ENCODE assay signal across 10 mouse cellular contexts in the genomic region with DNA sequence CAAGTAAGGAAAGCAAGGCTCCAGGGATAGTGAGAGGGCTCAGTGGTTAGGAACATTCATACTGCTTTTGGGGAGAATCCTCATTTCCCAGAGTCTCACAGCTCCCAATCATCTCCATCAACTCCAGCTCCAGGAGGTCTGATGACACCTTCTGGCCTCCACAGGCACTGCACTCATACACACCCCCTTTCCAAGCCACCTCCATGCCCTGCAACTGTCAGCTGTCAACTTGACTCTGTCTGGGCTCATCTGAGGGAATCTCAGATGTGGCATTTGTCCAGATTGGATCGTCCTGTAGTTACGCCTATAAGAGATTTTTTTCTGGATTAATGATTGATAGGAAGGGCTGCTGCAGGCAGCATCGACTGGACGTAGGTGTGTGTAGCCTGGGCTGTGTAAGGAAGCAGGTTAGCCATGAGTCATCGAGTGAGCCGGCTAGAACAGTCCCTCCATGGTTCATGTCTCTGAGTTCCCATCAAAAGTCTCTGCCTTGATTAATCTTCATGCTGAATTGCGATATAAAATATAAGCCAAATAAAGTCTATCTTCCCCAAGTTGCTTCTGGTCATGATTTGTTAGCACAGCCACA. TPM values are rescaled to one million over a fixed set of nuclear protein-coding genes. Genes with fewer than 3 reads are reported as not detected.
DNase-seq lines count a peak whose midpoint lies in the region; ATAC-seq and TF ChIP-seq lines count a peak whose summit lies in the region.
"Had no signal": no experiment of that assay in that cellular context is flagged by ENCODE, and none has a peak within 500 bp of the region (broad histone marks: within the 10 kb centered on the region; RNA-seq: fewer than 3 reads in every experiment).

No protein-coding gene starts in this region.

- no peaks in the 10 kb centered on the region for H3K36me3 ChIP-seq in ES-Bruce4 (ENCODE audit: control insufficient read depth, insufficient read depth, low read length, poor library complexity, severe bottlenecking)
- H3K36me3 ChIP-seq in kidney, postnatal 0 days (ENCODE audit: insufficient read depth, low read length): no peaks in the 10 kb centered on the region
- H3K36me3 ChIP-seq in forebrain, embryonic 15.5 days: no peaks in the 10 kb centered on the region

- H3K9ac ChIP-seq in ES-Bruce4 (ENCODE audit: low read depth, poor library complexity, severe bottlenecking): no peak overlapping the region
- no peak overlapping the region for H3K9ac ChIP-seq in kidney, postnatal 0 days (ENCODE audit: low read depth, low read length)
- H3K9ac ChIP-seq in forebrain, embryonic 15.5 days (replicated peaks): no peak overlapping the region

- no peak overlapping the region for H3K4me3 ChIP-seq in layer of hippocampus, adult 2 months
- H3K4me3 ChIP-seq in ES-Bruce4 (ENCODE audit: low read depth, low read length): no peak overlapping the region
- no peak overlapping the region for H3K4me3 ChIP-seq in kidney, postnatal 0 days (replicated peaks; ENCODE audit: low read depth, low read length)
- no peak overlapping the region for H3K4me3 ChIP-seq in forebrain, embryonic 15.5 days

- H3K27me3 ChIP-seq in ES-Bruce4 (ENCODE audit: control insufficient read depth, insufficient read depth, low read length, poor library complexity, severe bottlenecking): no peaks in the 10 kb centered on the region
- no peaks in the 10 kb centered on the region for H3K27me3 ChIP-seq in kidney, postnatal 0 days (ENCODE audit: insufficient read depth, low read length)
- no peaks in the 10 kb centered on the region; the same call in 1 of the 2 replicates for H3K27me3 ChIP-seq in forebrain, embryonic 15.5 days

- no peak overlapping the region for H3K27ac ChIP-seq in layer of hippocampus, adult 2 months
- no peak overlapping the region for H3K27ac ChIP-seq in ES-Bruce4 (ENCODE audit: insufficient read depth, low read length)
- no peak overlapping the region for H3K27ac ChIP-seq in kidney, postnatal 0 days
- H3K27ac ChIP-seq in forebrain, embryonic 15.5 days (replicated peaks): no peak overlapping the region

- no peak for TF ChIP-seq POLR2A in ES-Bruce4 (IDR thresholded peaks at IDR 0.05; ENCODE audit: insufficient read depth, low read length)

- H3K9me3 ChIP-seq in ES-Bruce4 (replicated peaks; ENCODE audit: control insufficient read depth, insufficient read depth, low read length, poor library complexity, severe bottlenecking): no peaks in the 10 kb centered on the region
- H3K9me3 ChIP-seq in kidney, postnatal 0 days (replicated peaks; ENCODE audit: low read length): no peaks in the 10 kb centered on the region
- no peaks in the 10 kb centered on the region for H3K9me3 ChIP-seq in forebrain, embryonic 15.5 days

- peak; percentile 73 for TF ChIP-seq CTCF in layer of hippocampus, adult 2 months (conservative IDR thresholded peaks at IDR 0.05)
- TF ChIP-seq CTCF in ES-Bruce4 (IDR thresholded peaks at IDR 0.05; ENCODE audit: low read depth, low read length): peak; percentile 89
- TF ChIP-seq CTCF in kidney, postnatal 0 days (IDR thresholded peaks at IDR 0.05; ENCODE audit: low read depth): peak; percentile 65

- peaks cover 7% of the 10 kb centered on the region for H3K4me1 ChIP-seq in ES-Bruce4 (ENCODE audit: control insufficient read depth, insufficient read depth, low read length)
- 0 out of 2 replicates have a peak, but pooled peaks cover 5% of the 10 kb centered on the region for H3K4me1 ChIP-seq in kidney, postnatal 0 days (replicated peaks; ENCODE audit: insufficient read depth, low read length)
- H3K4me1 ChIP-seq in forebrain, embryonic 15.5 days: peaks cover 15% of the 10 kb centered on the region

- 57% methylated on average over 7 of the region's 7 CpGs for WGBS in kidney, postnatal 0 days
- 88% methylated on average over 7 of the region's 7 CpGs for WGBS in forebrain, embryonic 15.5 days

- no peak for DNase-seq in layer of hippocampus, adult 2 months (ENCODE audit: low spot score in 2 of 2)
- no peak for DNase-seq in layer of hippocampus, postnatal 25 days (ENCODE audit: extremely low spot score in 1 of 2, low spot score in 1 of 2)
- DNase-seq in adrenal gland, postnatal 14 days: peak; percentile 20
- no peak for DNase-seq in kidney, postnatal 0 days (ENCODE audit: low spot score)
- DNase-seq in right cerebral cortex, postnatal 36 days (ENCODE audit: low spot score in 2 of 2): no peak
- DNase-seq: cerebellum, adult 8-10 months; gastrocnemius, postnatal 10 days had no signal

- peak; percentile 84 for ATAC-seq in kidney, postnatal 0 days (replicated peaks; ENCODE audit: low FRiP score, low read depth)
- no peak for ATAC-seq in activated CD4-positive, CD25-positive, alpha-beta regulatory T cell, adult 4 months
- ATAC-seq in forebrain, embryonic 15.5 days (replicated peaks): no peak

- no peak overlapping the region for H3K4me2 ChIP-seq in kidney, postnatal 0 days (ENCODE audit: low read length)
- no peak overlapping the region for H3K4me2 ChIP-seq in forebrain, embryonic 15.5 days (replicated peaks)

- peak; percentile 73; the same call in 1 of the 2 replicates for TF ChIP-seq EP300 in ES-Bruce4 (IDR thresholded peaks at IDR 0.05; ENCODE audit: insufficient read depth, low read depth, low read length)

RNA-seq across cellular contexts. Expression of gene Fam19a4, which starts 44.1 kb away (rescaled TPM):
- total RNA-seq in layer of hippocampus, adult 2 months (2021): not detected
- under 1 TPM; 0.12 to 0.30 TPM for total RNA-seq in layer of hippocampus, postnatal 25 days (2021)
- polyA plus RNA-seq in ES-Bruce4 (2011; ENCODE audit: insufficient read depth, insufficient read length, low read depth, missing spikeins): 0.35 TPM in 1 of 2 replicates, not detected in the other
- 1.1 and 1.2 TPM in 2 replicates for total RNA-seq in adrenal gland, postnatal 14 days (2021)
- polyA plus RNA-seq in kidney, postnatal 0 days (2015; fragmentation: Nextera tagmentation; extraction: Ambion mirVana): 0.08 and 0.23 TPM in 2 replicates
- polyA plus RNA-seq in activated CD4-positive, CD25-positive, alpha-beta regulatory T cell, adult 4 months (2017; shearing (Covaris generic)): under 1 TPM in 1 of 2 experiments, not detected in 1; 0.17 TPM
- 0.55 and 0.70 TPM in 2 replicates for polyA plus RNA-seq in forebrain, embryonic 15.5 days (2015; fragmentation: Nextera tagmentation; extraction: Ambion mirVana)

RNA-seq across cellular contexts. Expression of gene Eogt, which starts 44.6 kb away (rescaled TPM):
- 10 to 100 TPM; 21.3 to 24.0 TPM for total RNA-seq in layer of hippocampus, adult 2 months (2021)
- total RNA-seq in layer of hippocampus, postnatal 25 days (2021): 10 to 100 TPM; 23.5 to 27.1 TPM
- 28.2 and 37.9 TPM in 2 replicates for polyA plus RNA-seq in ES-Bruce4 (2011; ENCODE audit: insufficient read depth, insufficient read length, low read depth, missing spikeins)
- 35.6 and 36.4 TPM in 2 replicates for total RNA-seq in adrenal gland, postnatal 14 days (2021)
- polyA plus RNA-seq in kidney, postnatal 0 days (2015; fragmentation: Nextera tagmentation; extraction: Ambion mirVana): 12.8 and 14.4 TPM in 2 replicates
- polyA plus RNA-seq in activated CD4-positive, CD25-positive, alpha-beta regulatory T cell, adult 4 months (2017; shearing (Covaris generic)): 1 to 10 TPM; 6.5 to 7.4 TPM
- polyA plus RNA-seq in forebrain, embryonic 15.5 days (2015; fragmentation: Nextera tagmentation; extraction: Ambion mirVana): 8.0 and 8.2 TPM in 2 replicates
